Mouse (Mus musculus) liver, embryonic 14.5 days (tissue): ENCODE measurements around the gene Atp6ap1l. TPM values are rescaled to one million over a fixed set of nuclear protein-coding genes. Genes with fewer than 3 reads are reported as not detected.
"Not testable (repeated sequence)": the region's sequence is repeated elsewhere in the genome, so short reads cannot be mapped to it uniquely, and the experiment has no call there.

ENCODE experiments used
- ATAC-seq: fragments of 200-750 bp; cut with Nextera tagmentation; 2 replicates; pipeline ENCODE4 v1.8.0; 2017; ENCODE audit warnings: moderate number of reproducible peaks, mild to moderate bottlenecking, moderate library complexity; ENCODE audit not compliant: insufficient read depth
- DNase-seq, 3 experiments: peaks; one replicate each; pipeline ENCODE4 v3.0.0-alpha.2; 2012 to 2013; ENCODE audit warnings: low read depth in 3 of 3, low spot score in 3 of 3
- H3K27ac ChIP-seq: fragments of 300-500 bp; sonication (generic); 2 replicates; pipeline ENCODE4 v1.5.1; 2014; ENCODE audit warnings: moderate library complexity, mild to moderate bottlenecking, control low read depth, inconsistent platforms
- H3K27me3 ChIP-seq: fragments of 300-500 bp; sonication (generic); 2 replicates; pipeline ENCODE4 v1.6.1; 2014; ENCODE audit warnings: mild to moderate bottlenecking, low read length, moderate library complexity; ENCODE audit not compliant: control insufficient read depth, insufficient read depth
- H3K36me3 ChIP-seq: fragments of 300-500 bp; sonication (generic); replicated peaks from 2 replicates; pipeline ENCODE4 v1.6.1; 2014; ENCODE audit warnings: low read depth; ENCODE audit not compliant: control insufficient read depth, insufficient read depth
- H3K4me1 ChIP-seq, 2 experiments: fragments of 200-500 bp in 1 of 2; fragments of 300-500 bp in 1 of 2; sonication (generic) in 1 of 2; replicated peaks; 2 replicates each; pipeline ENCODE4 v1.6.1; 2012 to 2014; ENCODE audit warnings: antibody characterized with exemption in 1 of 2, inconsistent platforms in 1 of 2, low read length in 1 of 2; ENCODE audit not compliant: control insufficient read depth in 2 of 2, insufficient read depth in 2 of 2
- H3K4me2 ChIP-seq: fragments of 300-500 bp; sonication (generic); 2 replicates; pipeline ENCODE4 v1.6.1; 2014; ENCODE audit warnings: low read depth, mild to moderate bottlenecking, control low read depth, moderate library complexity
- H3K4me3 ChIP-seq, 2 experiments: fragments of 200-500 bp in 1 of 2; fragments of 300-500 bp in 1 of 2; sonication (generic) in 1 of 2; 2 replicates each; pipeline ENCODE4 v1.5.1; 2012 to 2014; ENCODE audit warnings: low read depth in 2 of 2, low read length in 2 of 2, mild to moderate bottlenecking in 2 of 2, control low read depth in 1 of 2, inconsistent platforms in 1 of 2, moderate library complexity in 1 of 2; ENCODE audit not compliant: insufficient read depth in 1 of 2
- H3K9ac ChIP-seq: fragments of 300-500 bp; sonication (generic); replicated peaks from 2 replicates; pipeline ENCODE4 v1.6.1; 2014; ENCODE audit warnings: mild to moderate bottlenecking, control low read depth, moderate library complexity
- H3K9me3 ChIP-seq: fragments of 300-500 bp; sonication (generic); 2 replicates; pipeline ENCODE4 v1.6.1; 2016; ENCODE audit warnings: low read length, mixed read lengths; ENCODE audit not compliant: control insufficient read depth
- CTCF ChIP-seq: IDR thresholded peaks from 2 replicates; pipeline ENCODE4 v1.5.1; 2016; ENCODE audit warnings: antibody characterized with exemption, low read depth, control low read depth
- EP300 ChIP-seq: IDR thresholded peaks from 2 replicates; pipeline ENCODE4 v1.6.1; 2016; ENCODE audit warnings: antibody characterized with exemption, low read depth
- WGBS: fragments of 180-500 bp; shearing (Covaris S2); extraction: QIAGEN DNeasy Blood & Tissue Kit; methylation state at CpG from one replicate; pipeline ENCODE4 v1.1.7; 2014; ENCODE audit not compliant: insufficient replicate concordance; 5-methylcytosine and 5-hydroxymethylcytosine counted together
- polyA plus RNA-seq, 2 experiments: library from polyadenylated mRNA; depleted of rRNA in 1 of 2; stranded (reverse) in 1 of 2; unstranded in 1 of 2; fragments of >200 nt; fragmentation: Nextera tagmentation in 1 of 2; extraction: Ambion mirVana in 1 of 2; gene quantifications; 2 replicates each; pipeline versions ENCODE4 v1.2.1 to v1.2.3; 2012 to 2014

Gene Atp6ap1l
- polyA plus RNA-seq, 2 experiments, result not detected

GRCm38 (mm10) chr13:90929847-90930246, 24.7 kb upstream of the Atp6ap1l start:
- no peak for ATAC-seq
- Histone ChIP-seq H3K4me2 (no peak overlapping the region), H3K9ac (no peak overlapping the region), H3K9me3 (no peaks in the 10 kb centered on the region), H3K27ac (no peak overlapping the region), H3K4me1 (peaks cover 0 to 3% of the 10 kb centered on the region in 2 experiments; a peak in 1 of 4 replicates), H3K27me3 (no peaks in the 10 kb centered on the region), H3K4me3 (no peak overlapping the region), H3K36me3 (peaks cover 17% of the 10 kb centered on the region)
- peak; percentile 47 to 62 (median 53) for DNase-seq
- TF ChIP-seq CTCF, result peak; percentile 80
- TF ChIP-seq EP300, result no peak
- WGBS, result 17% methylated on average over 5 of the region's 5 CpGs

- not testable (repeated sequence) for H3K4me1 ChIP-seq, H3K27me3 ChIP-seq, ATAC-seq, H3K9ac ChIP-seq, DNase-seq, H3K4me2 ChIP-seq, H3K9me3 ChIP-seq, H3K4me3 ChIP-seq, H3K27ac ChIP-seq
- WGBS, result 68% methylated on average over 10 of the region's 10 CpGs
- H3K36me3 ChIP-seq, result peaks cover 18% of the 10 kb centered on the region
Observed at GRCm38 (mm10) chr13:90928266-90928665, 23.1 kb upstream of the Atp6ap1l start.

GRCm38 (mm10) chr13:90926938-90927633, 21.9 kb upstream of the Atp6ap1l start:
- H3K4me1 ChIP-seq, result peaks cover 0 to 7% of the 10 kb centered on the region in 2 experiments; a peak in 3 of 4 replicates
- TF ChIP-seq CTCF (no peak), EP300 (no peak)
- H3K36me3 ChIP-seq, result peaks cover 18% of the 10 kb centered on the region
- WGBS, result 25% methylated on average over 5 of the region's 5 CpGs
- H3K9ac ChIP-seq, result no peak overlapping the region
- H3K4me2 ChIP-seq, result no peak overlapping the region
- H3K9me3 ChIP-seq, result no peaks in the 10 kb centered on the region
- no peak overlapping the region for H3K4me3 ChIP-seq
- DNase-seq (no peak), ATAC-seq (no peak)
- no peaks in the 10 kb centered on the region for H3K27me3 ChIP-seq
- H3K27ac ChIP-seq, result no peak overlapping the region

DNA sequence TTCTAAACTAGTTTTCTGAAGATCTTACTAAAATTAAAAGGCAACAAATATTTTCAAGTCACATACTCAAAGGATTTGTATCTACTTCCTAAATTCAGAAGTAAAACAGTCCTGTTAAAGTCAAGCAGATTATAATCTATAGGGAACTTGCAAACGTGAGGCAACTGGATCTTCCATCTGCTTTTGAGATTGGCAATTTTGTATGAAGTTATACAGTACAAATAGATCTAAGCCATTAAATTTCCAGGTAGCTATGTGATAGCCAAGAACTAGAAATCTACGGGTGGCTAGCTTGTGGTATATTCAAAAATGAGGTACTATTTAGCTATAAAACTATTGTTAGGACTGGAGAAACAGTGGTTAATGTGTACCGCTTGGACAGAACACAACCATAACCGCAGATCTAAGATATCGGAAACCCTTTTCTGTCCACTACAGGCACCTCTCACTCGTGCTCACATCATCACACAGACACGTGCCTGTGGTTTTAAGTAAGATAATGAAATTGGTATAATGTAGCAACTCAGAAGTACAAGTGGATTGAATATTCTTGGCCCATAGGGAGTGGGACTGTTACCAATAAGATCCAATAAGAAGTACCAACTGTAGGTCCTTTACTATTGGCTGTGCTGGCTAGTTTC, 21.1 kb upstream of the Atp6ap1l start:
- Histone ChIP-seq H3K9ac (no peak overlapping the region), H3K4me3 (no peak overlapping the region), H3K9me3 (no peaks in the 10 kb centered on the region), H3K4me2 (no peak overlapping the region), H3K36me3 (peaks cover 18% of the 10 kb centered on the region), H3K27me3 (no peaks in the 10 kb centered on the region), H3K27ac (no peak overlapping the region), H3K4me1 (peaks cover 0 to 7% of the 10 kb centered on the region in 2 experiments; a peak in 3 of 4 replicates)
- 28% methylated on average over 7 of the region's 7 CpGs for WGBS
- no peak for TF ChIP-seq EP300
- no peak for TF ChIP-seq CTCF
- DNase-seq, result no peak
- no peak for ATAC-seq

DNA sequence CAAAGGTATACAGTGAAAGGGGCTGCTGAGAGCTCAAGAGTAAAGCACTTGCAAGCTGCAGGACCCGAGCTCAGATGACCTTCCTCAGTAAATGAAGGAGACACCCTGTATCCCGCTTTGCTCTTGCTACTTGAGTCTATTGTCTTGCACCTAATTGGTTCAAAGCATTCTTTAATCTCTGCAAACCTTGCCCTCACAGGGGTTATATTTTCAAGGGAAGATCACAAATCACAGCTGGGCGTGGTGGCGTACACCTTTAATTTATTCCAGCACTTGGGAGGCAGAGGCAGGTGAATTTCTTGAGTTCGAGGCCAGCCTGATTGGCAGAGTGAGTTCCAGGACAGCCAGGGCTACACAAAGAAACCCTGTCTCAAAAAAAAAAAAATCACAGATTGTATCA, 20.0 kb upstream of the Atp6ap1l start:
- H3K9ac ChIP-seq, result no peak overlapping the region
- H3K4me2 ChIP-seq, result no peak overlapping the region; the same call in 1 of the 2 replicates
- no peak overlapping the region for H3K4me3 ChIP-seq
- H3K27ac ChIP-seq, result no peak overlapping the region
- ATAC-seq, result no peak
- no peaks in the 10 kb centered on the region for H3K9me3 ChIP-seq
- TF ChIP-seq CTCF (no peak), EP300 (no peak)
- H3K36me3 ChIP-seq, result peaks cover 18% of the 10 kb centered on the region
- H3K27me3 ChIP-seq, result no peaks in the 10 kb centered on the region
- DNase-seq, result no peak
- peaks cover 0 to 7% of the 10 kb centered on the region in 2 experiments; a peak in 3 of 4 replicates for H3K4me1 ChIP-seq
- 75% methylated on average over 5 of the region's 5 CpGs for WGBS
